Comparison of ENCODE assay signal across 8 mouse cellular contexts in genomic region chr12:98747380-98747753, GRCm38 (mm10). TPM values are rescaled to one million over a fixed set of nuclear protein-coding genes. Genes with fewer than 3 reads are reported as not detected.
DNase-seq lines count a peak whose midpoint lies in the region; ATAC-seq and TF ChIP-seq lines count a peak whose summit lies in the region.

No protein-coding gene starts in this region.

- H3K4me2 ChIP-seq in forebrain, embryonic 12.5 days: peak overlapping the region; percentile 78
- H3K4me2 ChIP-seq in limb, embryonic 15.5 days: peak overlapping the region; percentile 48
- H3K4me2 ChIP-seq in stomach, embryonic 14.5 days (replicated peaks; ENCODE audit: low read depth, low read length): peak overlapping the region; percentile 72

- no peaks in the 10 kb centered on the region; the same call in 1 of the 2 replicates for H3K36me3 ChIP-seq in forebrain, embryonic 12.5 days (replicated peaks)
- no peaks in the 10 kb centered on the region for H3K36me3 ChIP-seq in limb, embryonic 15.5 days
- peaks cover 2% of the 10 kb centered on the region; the same call in 1 of the 2 replicates for H3K36me3 ChIP-seq in stomach, embryonic 14.5 days (ENCODE audit: control insufficient read depth, insufficient read depth, low read length)

- intact Hi-C loops in left cerebral cortex, adult 2 months (cut with DNase I): loop anchor here (5.0 kb wide), 1 partner anchor 70 kb away; no protein-coding TSS in a partner anchor
- intact Hi-C loops in left cerebral cortex, postnatal 4 days (cut with DNase I): loop anchor here (5.0 kb wide), 1 partner anchor 75 kb away; no protein-coding TSS in a partner anchor
- intact Hi-C loops in left cerebral cortex, postnatal 25 days (cut with DNase I): loop anchor here (5.0 to 10.0 kb wide), 2 partner anchors 75 to 463 kb away; no protein-coding TSS in a partner anchor

- H3K27ac ChIP-seq in left cerebral cortex, adult 2 months: peak overlapping the region; percentile 95
- H3K27ac ChIP-seq in forebrain, embryonic 12.5 days: peak overlapping the region; percentile 93
- peak overlapping the region; percentile 92 for H3K27ac ChIP-seq in limb, embryonic 15.5 days
- peak overlapping the region; percentile 85 for H3K27ac ChIP-seq in stomach, embryonic 14.5 days (ENCODE audit: low read length)

- no peak for TF ChIP-seq CTCF in left cerebral cortex, adult 2 months (IDR thresholded peaks at IDR 0.05)

- H3K4me3 ChIP-seq in left cerebral cortex, adult 2 months: peak overlapping the region; percentile 75
- H3K4me3 ChIP-seq in forebrain, embryonic 12.5 days (replicated peaks): peak overlapping the region; percentile 95
- H3K4me3 ChIP-seq in limb, embryonic 15.5 days: peak overlapping the region; percentile 95
- peak overlapping the region; percentile 84 for H3K4me3 ChIP-seq in stomach, embryonic 14.5 days (ENCODE audit: low read depth, low read length)

- peak overlapping the region; percentile 93 for H3K9ac ChIP-seq in forebrain, embryonic 12.5 days
- H3K9ac ChIP-seq in limb, embryonic 15.5 days: peak overlapping the region; percentile 89
- H3K9ac ChIP-seq in stomach, embryonic 14.5 days (replicated peaks; ENCODE audit: low read depth, low read length): peak overlapping the region; percentile 86

- H3K4me1 ChIP-seq in forebrain, embryonic 12.5 days: peaks cover 31% of the 10 kb centered on the region
- H3K4me1 ChIP-seq in limb, embryonic 15.5 days: peaks cover 13% of the 10 kb centered on the region
- H3K4me1 ChIP-seq in stomach, embryonic 14.5 days (ENCODE audit: control insufficient read depth, insufficient read depth, low read length): peaks cover 17% of the 10 kb centered on the region

- no peak for DNase-seq in left cerebral cortex, adult 2 months (ENCODE audit: extremely low spot score in 1 of 2, low spot score in 2 of 2)
- no peak for DNase-seq in left cerebral cortex, postnatal 4 days
- DNase-seq in adipocyte (ENCODE audit: low spot score): peak; percentile 24
- DNase-seq in left cerebral cortex, postnatal 25 days (ENCODE audit: low spot score in 2 of 2): no peak
- no peak for DNase-seq in right cerebral cortex, postnatal 25 days

- no peaks in the 10 kb centered on the region for H3K27me3 ChIP-seq in forebrain, embryonic 12.5 days
- H3K27me3 ChIP-seq in limb, embryonic 15.5 days: no peaks in the 10 kb centered on the region
- no peaks in the 10 kb centered on the region for H3K27me3 ChIP-seq in stomach, embryonic 14.5 days (ENCODE audit: control insufficient read depth, insufficient read depth, low read length)

- H3K9me3 ChIP-seq in forebrain, embryonic 12.5 days: no peaks in the 10 kb centered on the region
- H3K9me3 ChIP-seq in limb, embryonic 15.5 days: no peaks in the 10 kb centered on the region
- no peaks in the 10 kb centered on the region for H3K9me3 ChIP-seq in stomach, embryonic 14.5 days (ENCODE audit: control insufficient read depth, low read depth, low read length)

- 3% methylated on average over 14 of the region's 14 CpGs for WGBS in forebrain, embryonic 12.5 days
- under 1% methylated on average over 12 of the region's 14 CpGs for WGBS in limb, embryonic 15.5 days
- WGBS in stomach, embryonic 14.5 days: under 1% methylated on average over 14 of the region's 14 CpGs

- peak; percentile 52 for ATAC-seq in forebrain, embryonic 12.5 days (ENCODE audit: low FRiP score)
- ATAC-seq in limb, embryonic 15.5 days (ENCODE audit: insufficient number of reproducible peaks, low FRiP score, low TSS enrichment, low read depth): no peak
- no peak for ATAC-seq in stomach, embryonic 14.5 days (ENCODE audit: insufficient number of reproducible peaks, insufficient read depth, low FRiP score, low read depth)

RNA-seq across cellular contexts. Expression of gene Zc3h14, which starts 0.6 kb away (rescaled TPM):
- total RNA-seq in left cerebral cortex, adult 2 months (2021): 10 to 100 TPM; 93.1 to 96.1 TPM
- total RNA-seq in left cerebral cortex, postnatal 4 days (2021): 100 to 1,000 TPM; 122 to 123 TPM
- polyA plus RNA-seq in forebrain, embryonic 12.5 days (2016; fragmentation: Nextera tagmentation; extraction: Ambion mirVana): 156 and 160 TPM in 2 replicates
- 103 and 109 TPM in 2 replicates for polyA plus RNA-seq in limb, embryonic 15.5 days (2015; fragmentation: Nextera tagmentation; extraction: Ambion mirVana)
- polyA plus RNA-seq in stomach, embryonic 14.5 days (2014; fragmentation: Nextera tagmentation; extraction: Ambion mirVana): 137 and 144 TPM in 2 replicates
- 10 to 100 TPM; 93.1 to 97.3 TPM for total RNA-seq in left cerebral cortex, postnatal 25 days (2021)

RNA-seq across cellular contexts. Expression of gene Ptpn21, which starts 10.2 kb away (rescaled TPM):
- total RNA-seq in left cerebral cortex, adult 2 months (2021): 10 to 100 TPM in 1 of 2 experiments, 1 to 10 TPM in 1; 7.9 to 12.6 TPM
- total RNA-seq in left cerebral cortex, postnatal 4 days (2021): 1 to 10 TPM; 7.3 to 8.4 TPM
- polyA plus RNA-seq in forebrain, embryonic 12.5 days (2016; fragmentation: Nextera tagmentation; extraction: Ambion mirVana): 8.6 and 9.8 TPM in 2 replicates
- 10.8 and 12.1 TPM in 2 replicates for polyA plus RNA-seq in limb, embryonic 15.5 days (2015; fragmentation: Nextera tagmentation; extraction: Ambion mirVana)
- 11.9 and 12.2 TPM in 2 replicates for polyA plus RNA-seq in stomach, embryonic 14.5 days (2014; fragmentation: Nextera tagmentation; extraction: Ambion mirVana)
- total RNA-seq in left cerebral cortex, postnatal 25 days (2021): 1 to 10 TPM; 8.3 to 9.6 TPM
